Mouse (Mus musculus) kidney, embryonic 15.5 days (tissue): ENCODE results near the gene Dand5. TPM values are rescaled to one million over a fixed set of nuclear protein-coding genes. Genes with fewer than 3 reads are reported as not detected.
A peak's percentile ranks its signal among the peaks of the same experiment; 100 is the strongest.

Source experiments
- ATAC-seq: fragments of 200-750 bp; cut with Nextera tagmentation; replicated peaks from 2 replicates; pipeline ENCODE4 v1.8.0; 2017; ENCODE audit warnings: moderate TSS enrichment; ENCODE audit not compliant: low FRiP score
- H3K27ac ChIP-seq: fragments of 300-500 bp; sonication (generic); 2 replicates; pipeline ENCODE4 v1.5.1; 2015; ENCODE audit warnings: mild to moderate bottlenecking, inconsistent platforms
- H3K27me3 ChIP-seq: fragments of 300-500 bp; sonication (generic); 2 replicates; pipeline ENCODE4 v1.6.1; 2015; ENCODE audit warnings: inconsistent platforms
- H3K36me3 ChIP-seq: fragments of 300-500 bp; sonication (generic); 2 replicates; pipeline ENCODE4 v1.6.1; 2015; ENCODE audit warnings: inconsistent platforms
- H3K4me1 ChIP-seq: fragments of 300-500 bp; sonication (generic); 2 replicates; pipeline ENCODE4 v1.6.1; 2015; ENCODE audit warnings: inconsistent platforms
- H3K4me2 ChIP-seq: fragments of 300-500 bp; sonication (generic); 2 replicates; pipeline ENCODE4 v1.6.1; 2015; ENCODE audit warnings: moderate library complexity, mild to moderate bottlenecking, inconsistent platforms
- H3K4me3 ChIP-seq: fragments of 300-500 bp; sonication (generic); replicated peaks from 2 replicates; pipeline ENCODE4 v1.5.1; 2015; ENCODE audit warnings: mild to moderate bottlenecking, inconsistent platforms
- H3K9ac ChIP-seq: fragments of 300-500 bp; sonication (generic); 2 replicates; pipeline ENCODE4 v1.6.1; 2015; ENCODE audit warnings: mild to moderate bottlenecking, inconsistent platforms
- H3K9me3 ChIP-seq: fragments of 300-500 bp; sonication (generic); replicated peaks from 2 replicates; pipeline ENCODE4 v1.6.1; 2016; ENCODE audit warnings: inconsistent platforms
- WGBS: fragments of 180-500 bp; shearing (Covaris S2); methylation state at CpG from one replicate; pipeline ENCODE4 v1.1.7; 2015; ENCODE audit warnings: mixed read lengths; 5-methylcytosine and 5-hydroxymethylcytosine counted together
- polyA plus RNA-seq: library from polyadenylated mRNA; unstranded; fragments of >200 nt; fragmentation: Nextera tagmentation; extraction: Ambion mirVana; gene quantifications from 2 replicates; pipeline ENCODE4 v1.2.1, GENCODE M21; 2015

Dand5 gene
- polyA plus RNA-seq = 6.3 and 7.0 TPM in 2 replicates

- 50% methylated on average over 3 of the region's 3 CpGs for WGBS
- Histone ChIP-seq H3K27me3 (no peaks in the 10 kb centered on the region), H3K36me3 (no peaks in the 10 kb centered on the region), H3K9ac (no peak within 1 kb of the TSS), H3K4me2 (peak within 1 kb of the TSS; percentile 56), H3K9me3 (no peaks in the 10 kb centered on the region), H3K27ac (no peak within 1 kb of the TSS), H3K4me1 (peaks cover 9% of the 10 kb centered on the region), H3K4me3 (peak within 1 kb of the TSS; percentile 25)
- ATAC-seq = no peak; the same call in 1 of the 2 replicates
Observed at GRCm38 (mm10) chr8:84822723-84823122, at the start of gene Dand5. Dand5 (minus strand) TSS chr8:84822823.

- no peak within 1 kb of the TSS for H3K27ac ChIP-seq
- WGBS = 14% methylated on average over 46 of the region's 46 CpGs
- H3K4me3 ChIP-seq = peak within 1 kb of the TSS; percentile 59
- H3K27me3 ChIP-seq = 0 out of 2 replicates have a peak, but pooled peaks cover 3% of the 10 kb centered on the region
- peak within 1 kb of the TSS; percentile 99 for H3K4me2 ChIP-seq
- H3K9ac ChIP-seq = peak within 1 kb of the TSS; percentile 59
- no peaks in the 10 kb centered on the region for H3K9me3 ChIP-seq
- peak; percentile 66 for ATAC-seq
- H3K4me1 ChIP-seq = peaks cover 17% of the 10 kb centered on the region
- peaks cover 29% of the 10 kb centered on the region for H3K36me3 ChIP-seq
Observed at GRCm38 (mm10) chr8:84871376-84872308, 49.0 kb upstream of the Dand5 start, which contains the start of gene Syce2. Syce2 (plus strand) TSS chr8:84872111.

- H3K27me3 ChIP-seq = no peaks in the 10 kb centered on the region
- peak within 1 kb of the TSS; percentile 82 for H3K4me2 ChIP-seq
- H3K4me3 ChIP-seq = peak within 1 kb of the TSS; percentile 95
- WGBS = under 1% methylated on average over 39 of the region's 39 CpGs
- peaks cover 12% of the 10 kb centered on the region for H3K4me1 ChIP-seq
- peaks cover 32% of the 10 kb centered on the region for H3K36me3 ChIP-seq
- peak within 1 kb of the TSS; percentile 77 for H3K27ac ChIP-seq
- peak; percentile 89 for ATAC-seq
- H3K9me3 ChIP-seq = no peaks in the 10 kb centered on the region
- peak within 1 kb of the TSS; percentile 93 for H3K9ac ChIP-seq
Observed at GRCm38 (mm10) chr8:84856864-84857441, 34.3 kb upstream of the Dand5 start, which contains the start of gene Farsa. Farsa (plus strand) TSS chr8:84856989.

GRCm38 (mm10) chr8:84856434-84856833 is 33.8 kb upstream of the Dand5 start:
- peaks cover 12% of the 10 kb centered on the region for H3K4me1 ChIP-seq
- 94% methylated on average over 3 of the region's 3 CpGs for WGBS
- no peak overlapping the region for H3K27ac ChIP-seq
- H3K36me3 ChIP-seq = peaks cover 27% of the 10 kb centered on the region
- ATAC-seq = peak; percentile 26; the same call in 1 of the 2 replicates
- peak overlapping the region; percentile 82 for H3K4me2 ChIP-seq
- H3K4me3 ChIP-seq = peak overlapping the region; percentile 95
- no peaks in the 10 kb centered on the region for H3K9me3 ChIP-seq
- H3K27me3 ChIP-seq = no peaks in the 10 kb centered on the region
- H3K9ac ChIP-seq = no peak overlapping the region

DNA sequence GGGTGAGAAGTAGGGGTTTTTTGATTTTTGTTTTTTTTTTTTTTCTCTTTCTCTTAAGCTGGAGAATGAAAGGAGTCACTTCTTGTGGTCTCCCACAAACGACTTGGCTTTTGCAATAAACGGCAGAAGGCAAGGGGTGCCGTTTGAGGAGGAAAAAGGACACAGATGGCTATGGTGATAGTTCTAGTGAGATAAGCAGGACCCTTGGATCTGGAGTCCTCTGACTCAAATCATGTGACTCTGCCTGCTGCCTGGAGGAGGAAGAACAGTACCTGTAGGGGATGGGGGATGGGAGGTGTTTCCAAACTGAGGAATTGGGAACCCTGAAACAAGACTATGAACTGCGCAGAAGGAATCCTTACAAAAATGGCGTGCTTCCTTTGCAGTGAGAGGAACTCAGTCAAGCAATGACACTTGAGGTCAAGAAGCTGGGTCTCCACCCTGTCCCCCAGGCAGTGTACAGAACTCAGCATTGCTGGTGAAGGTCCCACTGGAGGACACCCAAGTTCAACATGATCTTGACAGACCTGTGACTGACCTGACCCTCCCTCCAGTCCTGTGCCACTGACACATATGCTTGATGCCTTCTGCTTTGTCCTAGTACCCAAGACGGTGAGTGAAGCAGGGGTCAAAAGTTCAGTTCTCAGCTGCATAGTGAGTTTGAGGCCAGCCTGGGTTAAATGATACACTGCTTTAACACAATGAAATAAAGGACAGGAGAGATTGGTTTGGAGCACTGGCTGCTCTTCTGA is 25.2 kb upstream of the Dand5 start:
- peak overlapping the region; percentile 70 for H3K9ac ChIP-seq
- no peaks in the 10 kb centered on the region for H3K9me3 ChIP-seq
- peak overlapping the region; percentile 76 for H3K4me2 ChIP-seq
- ATAC-seq = no peak
- H3K27me3 ChIP-seq = no peaks in the 10 kb centered on the region
- peak overlapping the region; percentile 91 for H3K27ac ChIP-seq
- 41% methylated on average over 6 of the region's 6 CpGs for WGBS
- H3K36me3 ChIP-seq = peaks cover 26% of the 10 kb centered on the region
- peaks cover 36% of the 10 kb centered on the region for H3K4me1 ChIP-seq
- peak overlapping the region; percentile 92 for H3K4me3 ChIP-seq

GRCm38 (mm10) chr8:84846722-84847572 is 24.3 kb upstream of the Dand5 start, which contains the start of gene Calr:
Calr (minus strand) TSS chr8:84846934.
- peak; percentile 99 for ATAC-seq
- H3K9me3 ChIP-seq = no peaks in the 10 kb centered on the region
- under 1% methylated on average over 55 of the region's 55 CpGs for WGBS
- H3K4me3 ChIP-seq = peak within 1 kb of the TSS; percentile 92
- peak within 1 kb of the TSS; percentile 76 for H3K4me2 ChIP-seq
- H3K4me1 ChIP-seq = peaks cover 42% of the 10 kb centered on the region
- peak within 1 kb of the TSS; percentile 94 for H3K9ac ChIP-seq
- no peaks in the 10 kb centered on the region for H3K27me3 ChIP-seq
- H3K36me3 ChIP-seq = peaks cover 35% of the 10 kb centered on the region
- peak within 1 kb of the TSS; percentile 91 for H3K27ac ChIP-seq

DNA sequence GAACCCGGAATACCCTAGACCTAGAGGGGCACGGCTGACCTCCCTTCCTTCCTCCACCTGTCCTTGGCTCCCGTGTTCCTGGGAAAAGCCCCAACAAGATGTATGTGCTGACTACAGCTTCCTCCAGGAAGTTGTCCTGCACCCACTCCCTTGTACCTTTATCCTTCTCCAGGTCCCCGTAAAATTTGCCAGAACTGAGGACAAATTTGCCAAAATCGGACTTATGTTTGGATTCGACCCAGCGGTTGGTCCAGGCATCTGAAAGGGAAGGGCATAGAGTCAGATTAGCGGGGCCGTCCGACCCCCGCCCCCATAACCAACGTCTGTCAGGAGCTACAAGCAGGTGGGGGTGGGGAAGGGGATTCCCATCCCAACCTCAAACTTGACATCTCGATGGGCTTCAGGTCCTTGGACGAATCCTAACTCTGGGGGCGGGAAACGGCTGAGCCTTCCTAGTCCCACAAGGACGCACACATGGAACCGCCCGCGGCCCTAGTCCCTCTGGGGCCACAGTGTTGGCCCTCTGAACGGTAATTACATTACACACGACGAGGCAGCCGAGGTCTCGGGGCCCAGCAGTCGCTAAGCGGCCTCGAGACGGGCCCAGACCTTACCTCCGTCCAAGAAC is 23.6 kb upstream of the Dand5 start:
- Histone ChIP-seq H3K9me3 (no peaks in the 10 kb centered on the region), H3K27ac (peak overlapping the region; percentile 87), H3K4me3 (peak overlapping the region; percentile 92), H3K9ac (peak overlapping the region; percentile 94), H3K36me3 (peaks cover 43% of the 10 kb centered on the region), H3K4me1 (peaks cover 42% of the 10 kb centered on the region), H3K27me3 (no peaks in the 10 kb centered on the region), H3K4me2 (peak overlapping the region; percentile 74)
- no peak; the same call in 1 of the 2 replicates for ATAC-seq
- WGBS = under 1% methylated on average over 30 of the region's 30 CpGs

GRCm38 (mm10) chr8:84845355-84846093 is 22.9 kb upstream of the Dand5 start:
- Histone ChIP-seq H3K27me3 (no peaks in the 10 kb centered on the region), H3K9ac (peak overlapping the region; percentile 94), H3K9me3 (no peaks in the 10 kb centered on the region), H3K4me2 (peak overlapping the region; percentile 74), H3K4me3 (peak overlapping the region; percentile 92), H3K4me1 (peaks cover 42% of the 10 kb centered on the region), H3K36me3 (peaks cover 45% of the 10 kb centered on the region), H3K27ac (peak overlapping the region; percentile 87)
- WGBS = 12% methylated on average over 12 of the region's 12 CpGs
- ATAC-seq = no peak

GRCm38 (mm10) chr8:84844397-84845070 is 21.9 kb upstream of the Dand5 start:
- Histone ChIP-seq H3K36me3 (peaks cover 45% of the 10 kb centered on the region), H3K4me3 (peak overlapping the region; percentile 92), H3K27ac (no peak overlapping the region), H3K9me3 (no peaks in the 10 kb centered on the region), H3K4me2 (peak overlapping the region; percentile 74), H3K9ac (peak overlapping the region; percentile 94), H3K4me1 (peaks cover 45% of the 10 kb centered on the region), H3K27me3 (no peaks in the 10 kb centered on the region)
- 75% methylated on average over 9 of the region's 9 CpGs for WGBS
- ATAC-seq = no peak
